Mouse (Mus musculus): ENCODE measurements at regions not wholly inside any gene's neighbourhood (a gene's known extent, or its start where the extent isn't known, plus 50 kb on each side); places are given as distances from the start of the nearest gene placed in this dataset.

DNA sequence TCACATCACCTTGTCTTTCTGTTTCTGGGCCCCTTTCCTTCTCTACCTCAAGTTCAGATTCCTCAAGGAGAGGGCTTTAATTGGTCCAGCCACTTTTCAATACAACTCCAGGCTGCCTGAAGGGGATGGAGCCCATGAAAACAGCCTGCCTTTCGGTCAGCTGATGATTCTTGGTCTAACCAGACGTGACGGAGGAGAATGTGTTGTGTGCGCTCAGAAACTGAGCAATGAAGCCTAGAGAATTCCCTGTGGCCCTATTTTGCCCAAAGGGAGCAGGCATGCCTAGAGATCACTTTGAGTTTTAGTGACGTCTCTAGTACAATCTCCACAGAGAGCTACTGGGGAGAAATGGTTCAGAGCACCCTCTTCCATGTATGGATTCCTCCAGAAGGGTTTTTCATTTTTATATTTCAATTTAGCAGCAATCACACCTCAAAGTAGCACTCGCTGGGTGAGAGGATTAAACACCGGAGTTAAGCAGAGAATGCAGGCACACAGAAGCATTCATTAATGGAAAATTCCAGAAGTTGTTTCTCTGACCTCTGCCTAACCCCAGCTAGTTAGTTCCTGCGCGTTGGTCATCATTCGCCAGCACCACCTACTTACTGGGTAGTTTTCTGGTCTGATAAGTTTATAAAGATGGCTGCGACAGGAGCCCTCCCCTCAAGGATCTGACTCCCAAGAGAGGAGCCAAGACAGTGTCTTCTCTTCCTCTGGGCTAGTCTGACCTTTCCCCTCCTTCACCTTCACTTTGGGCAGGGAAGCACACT is 58.8 kb upstream of the Egln3 start:
- TF ChIP-seq CTCF (conservative IDR thresholded peaks at IDR 0.05; ENCODE audit: low read length) = no peak
- TF ChIP-seq NANOG (IDR thresholded peaks at IDR 0.05; ENCODE audit: borderline replicate concordance, low read length) = no peak
- no peak for TF ChIP-seq POU5F1 (IDR thresholded peaks at IDR 0.05; ENCODE audit: borderline replicate concordance, low read length)

Measured in E14TG2a.4 (cell line).